Mouse (Mus musculus) cerebellum, adult 2 months (tissue): ENCODE data around the gene Sstr3.

Source experiments
- CTCF ChIP-seq: fragments of 200-500 bp; IDR thresholded peaks from 2 replicates; pipeline ENCODE4 v1.5.1; 2011; ENCODE audit warnings: low read depth, mild to moderate bottlenecking, control low read depth, low read length, moderate library complexity, borderline replicate concordance; ENCODE audit not compliant: insufficient read depth
- POLR2A ChIP-seq: fragments of 200-500 bp; IDR thresholded peaks from 2 replicates; pipeline ENCODE4 v1.6.1; 2011; ENCODE audit warnings: low read length, control low read depth, borderline replicate concordance; ENCODE audit not compliant: insufficient read depth

DNA sequence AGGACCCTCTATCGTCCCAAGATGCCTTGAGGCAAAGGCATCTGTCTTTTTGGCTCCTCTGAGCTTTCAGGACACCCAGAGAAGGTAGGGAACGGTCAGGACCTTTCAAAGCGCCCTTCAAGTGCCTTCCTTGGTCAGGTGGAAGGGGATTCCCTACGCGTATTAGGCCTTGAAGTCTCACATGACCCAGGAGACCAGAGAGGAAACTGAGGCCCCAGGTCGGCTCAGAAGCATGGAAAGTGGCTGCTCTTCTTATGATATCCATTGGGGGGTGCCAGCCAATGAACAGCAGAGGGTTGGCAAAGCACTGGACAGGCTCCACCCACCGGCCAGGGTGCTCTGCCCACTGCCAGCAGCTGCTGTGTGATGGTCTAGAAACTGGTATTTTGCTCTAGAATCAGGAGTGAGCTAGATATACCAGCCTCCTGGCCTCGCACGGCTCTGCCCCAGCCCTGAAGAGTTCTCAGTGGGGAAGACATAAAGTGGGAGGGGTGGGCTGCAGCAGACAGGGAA lies 23.2 kb upstream of the Sstr3 start:
- TF ChIP-seq CTCF (no peak), POLR2A (no peak)
